Mouse (Mus musculus) midbrain, embryonic 16.5 days (tissue): ENCODE measurements around the gene Hnrnpf. TPM values are rescaled to one million over a fixed set of nuclear protein-coding genes. Genes with fewer than 3 reads are reported as not detected.
"Not testable (repeated sequence)": the region's sequence is repeated elsewhere in the genome, so short reads cannot be mapped to it uniquely, and the experiment has no call there.

Source experiments
- ATAC-seq: fragments of 200-750 bp; cut with Nextera tagmentation; 2 replicates; pipeline ENCODE4 v1.8.0; 2017; ENCODE audit warnings: moderate TSS enrichment
- H3K27ac ChIP-seq: fragments of 300-500 bp; sonication (generic); 2 replicates; pipeline ENCODE4 v1.5.1; 2014; ENCODE audit warnings: mild to moderate bottlenecking, low read length, mixed read lengths
- H3K27me3 ChIP-seq: fragments of 300-500 bp; sonication (generic); 2 replicates; pipeline ENCODE4 v1.6.1; 2014; ENCODE audit warnings: low read depth, low read length, mixed read lengths; ENCODE audit not compliant: control insufficient read depth, insufficient read depth
- H3K36me3 ChIP-seq: fragments of 300-500 bp; sonication (generic); 2 replicates; pipeline ENCODE4 v1.6.1; 2014; ENCODE audit warnings: mild to moderate bottlenecking, low read length, moderate library complexity, mixed read lengths; ENCODE audit not compliant: control insufficient read depth, insufficient read depth
- H3K4me1 ChIP-seq: fragments of 300-500 bp; sonication (generic); 2 replicates; pipeline ENCODE4 v1.6.1; 2014; ENCODE audit warnings: mild to moderate bottlenecking, low read length, mixed read lengths; ENCODE audit not compliant: control insufficient read depth, insufficient read depth
- H3K4me2 ChIP-seq: fragments of 300-500 bp; sonication (generic); 2 replicates; pipeline ENCODE4 v1.6.1; 2014; ENCODE audit warnings: mild to moderate bottlenecking, low read length, mixed read lengths
- H3K4me3 ChIP-seq: fragments of 300-500 bp; sonication (generic); 2 replicates; pipeline ENCODE4 v1.5.1; 2014; ENCODE audit warnings: low read depth, mild to moderate bottlenecking, low read length, moderate library complexity, mixed read lengths
- H3K9ac ChIP-seq: fragments of 300-500 bp; sonication (generic); 2 replicates; pipeline ENCODE4 v1.6.1; 2014; ENCODE audit warnings: low read depth, low read length, mixed read lengths
- H3K9me3 ChIP-seq: fragments of 300-500 bp; sonication (generic); replicated peaks from 2 replicates; pipeline ENCODE4 v1.6.1; 2014; ENCODE audit warnings: mild to moderate bottlenecking, low read length, mixed read lengths; ENCODE audit not compliant: control insufficient read depth, poor library complexity, severe bottlenecking
- whole genome bisulfite sequencing: fragments of 180-500 bp; shearing (Covaris S2); extraction: QIAGEN DNeasy Blood & Tissue Kit; methylation state at CpG from one replicate; pipeline ENCODE4 v1.1.7; 2014; 5-methylcytosine and 5-hydroxymethylcytosine counted together
- polyA plus RNA-seq: library from polyadenylated mRNA; unstranded; fragments of >200 nt; fragmentation: Nextera tagmentation; extraction: Ambion mirVana; gene quantifications from 2 replicates; pipeline ENCODE4 v1.2.1, GENCODE M21; 2015

Gene Hnrnpf
- polyA plus RNA-seq, 1 experiment from 2014 or later = 226 TPM

GRCm38 (mm10) chr6:117871034-117871433, 29.1 kb upstream of the Hnrnpf start:
- Histone ChIP-seq H3K27ac (no peak overlapping the region), H3K9me3 (no peaks in the 10 kb centered on the region), H3K9ac (no peak overlapping the region), H3K4me2 (no peak overlapping the region), H3K27me3 (no peaks in the 10 kb centered on the region), H3K36me3 (peaks cover 10% of the 10 kb centered on the region), H3K4me3 (no peak overlapping the region), H3K4me1 (no peaks in the 10 kb centered on the region)
- ATAC-seq = no peak
- WGBS = 80% methylated on average over 14 of the region's 14 CpGs

- not testable (repeated sequence) for H3K4me2 ChIP-seq, H3K4me1 ChIP-seq, ATAC-seq, H3K9ac ChIP-seq, H3K4me3 ChIP-seq, H3K9me3 ChIP-seq, H3K27ac ChIP-seq, H3K27me3 ChIP-seq
- peaks cover 10% of the 10 kb centered on the region for H3K36me3 ChIP-seq
- WGBS = 91% methylated on average over 7 of the region's 7 CpGs
Observed at GRCm38 (mm10) chr6:117873450-117873849, 26.7 kb upstream of the Hnrnpf start.

GRCm38 (mm10) chr6:117874621-117875281, 25.4 kb upstream of the Hnrnpf start:
- Histone ChIP-seq H3K27me3 (no peaks in the 10 kb centered on the region), H3K4me3 (no peak overlapping the region), H3K36me3 (peaks cover 10% of the 10 kb centered on the region), H3K4me2 (no peak overlapping the region), H3K9ac (no peak overlapping the region), H3K4me1 (no peaks in the 10 kb centered on the region), H3K27ac (no peak overlapping the region), H3K9me3 (no peaks in the 10 kb centered on the region)
- ATAC-seq = no peak
- WGBS = 86% methylated on average over 3 of the region's 3 CpGs

- Histone ChIP-seq H3K4me1 (peaks cover 5% of the 10 kb centered on the region), H3K36me3 (no peaks in the 10 kb centered on the region), H3K4me3 (peak overlapping the region; percentile 55), H3K27ac (peak overlapping the region; percentile 97), H3K9ac (peak overlapping the region; percentile 72), H3K9me3 (no peaks in the 10 kb centered on the region), H3K27me3 (no peaks in the 10 kb centered on the region), H3K4me2 (peak overlapping the region; percentile 85)
- 11% methylated on average over 26 of the region's 26 CpGs for WGBS
- ATAC-seq = peak; percentile 92
Observed at GRCm38 (mm10) chr6:117878700-117879407, 21.3 kb upstream of the Hnrnpf start.

- H3K27me3 ChIP-seq = no peaks in the 10 kb centered on the region
- peak overlapping the region; percentile 85 for H3K4me2 ChIP-seq
- no peaks in the 10 kb centered on the region for H3K36me3 ChIP-seq
- WGBS = under 1% methylated on average over 65 of the region's 67 CpGs
- peaks cover 5% of the 10 kb centered on the region for H3K4me1 ChIP-seq
- peak; percentile 96 for ATAC-seq
- H3K27ac ChIP-seq = peak overlapping the region; percentile 97
- H3K4me3 ChIP-seq = peak overlapping the region; percentile 55
- no peaks in the 10 kb centered on the region for H3K9me3 ChIP-seq
- peak overlapping the region; percentile 72 for H3K9ac ChIP-seq
Observed at GRCm38 (mm10) chr6:117879408-117880115, 20.6 kb upstream of the Hnrnpf start.

GRCm38 (mm10) chr6:117880394-117880838, 19.7 kb upstream of the Hnrnpf start:
- H3K36me3 ChIP-seq = no peaks in the 10 kb centered on the region
- no peaks in the 10 kb centered on the region for H3K9me3 ChIP-seq
- ATAC-seq = no peak
- peak overlapping the region; percentile 55 for H3K4me3 ChIP-seq
- no peak overlapping the region for H3K9ac ChIP-seq
- no peaks in the 10 kb centered on the region for H3K27me3 ChIP-seq
- H3K4me2 ChIP-seq = peak overlapping the region; percentile 85
- H3K27ac ChIP-seq = peak overlapping the region; percentile 97
- 32% methylated on average over 3 of the region's 3 CpGs for WGBS
- H3K4me1 ChIP-seq = peaks cover 5% of the 10 kb centered on the region

- ATAC-seq = no peak
- no peak overlapping the region for H3K27ac ChIP-seq
Observed at GRCm38 (mm10) chr6:117881229-117881628, 18.9 kb upstream of the Hnrnpf start.

GRCm38 (mm10) chr6:117881997-117882396, 18.1 kb upstream of the Hnrnpf start:
- Histone ChIP-seq H3K4me1 (peaks cover 5% of the 10 kb centered on the region), H3K27ac (no peak overlapping the region), H3K27me3 (no peaks in the 10 kb centered on the region), H3K4me3 (no peak overlapping the region), H3K4me2 (no peak overlapping the region), H3K36me3 (no peaks in the 10 kb centered on the region), H3K9me3 (no peaks in the 10 kb centered on the region), H3K9ac (no peak overlapping the region)
- WGBS = 79% methylated on average over 7 of the region's 7 CpGs
- ATAC-seq = no peak

More at GRCm38 (mm10) chr6:117881229-117881628, 18.9 kb upstream of the Hnrnpf start:
- H3K4me2 ChIP-seq = no peak overlapping the region
- H3K4me3 ChIP-seq = no peak overlapping the region
- H3K9ac ChIP-seq = no peak overlapping the region
- WGBS = 28% methylated on average over 7 of the region's 7 CpGs
- peaks cover 5% of the 10 kb centered on the region for H3K4me1 ChIP-seq
- H3K9me3 ChIP-seq = no peaks in the 10 kb centered on the region
- H3K36me3 ChIP-seq = no peaks in the 10 kb centered on the region
- H3K27me3 ChIP-seq = no peaks in the 10 kb centered on the region

- no peaks in the 10 kb centered on the region for H3K9me3 ChIP-seq
- no peak overlapping the region for H3K4me2 ChIP-seq
- H3K9ac ChIP-seq = no peak overlapping the region
- no peak overlapping the region for H3K4me3 ChIP-seq
- no peaks in the 10 kb centered on the region for H3K36me3 ChIP-seq
- no peak overlapping the region for H3K27ac ChIP-seq
- 88% methylated on average over 2 of the region's 2 CpGs for WGBS
- no peak for ATAC-seq
- no peaks in the 10 kb centered on the region for H3K27me3 ChIP-seq
- no peaks in the 10 kb centered on the region for H3K4me1 ChIP-seq
Observed at GRCm38 (mm10) chr6:117885943-117886342, 14.2 kb upstream of the Hnrnpf start.
